Mouse (Mus musculus) olfactory bulb, adult 2 months (tissue): Measurements from ENCODE around the gene Dcaf7.

Experiments
- CTCF ChIP-seq: fragments of 200-500 bp; IDR thresholded peaks from 2 replicates; pipeline ENCODE4 v1.5.1; 2012; ENCODE audit warnings: low read depth, mild to moderate bottlenecking, low read length, moderate library complexity; ENCODE audit not compliant: insufficient read depth
- POLR2A ChIP-seq: fragments of 200-500 bp; IDR thresholded peaks from 2 replicates; pipeline ENCODE4 v1.6.1; 2012; ENCODE audit warnings: mild to moderate bottlenecking, low read depth, low read length, moderate library complexity; ENCODE audit not compliant: insufficient read depth

- TF ChIP-seq CTCF (no peak), POLR2A (no peak)
Observed at GRCm38 (mm10) chr11:106044349-106044748, 7.7 kb downstream of the Dcaf7 start.
